Mouse (Mus musculus) left cerebral cortex, postnatal 4 days (tissue): ENCODE measurements around the gene Aatk. TPM values are rescaled to one million over a fixed set of nuclear protein-coding genes. Genes with fewer than 3 reads are reported as not detected.

ENCODE experiments used
- DNase-seq: peaks from one replicate; pipeline ENCODE4 v3.0.0-alpha.2; 2022
- intact Hi-C: fragments of 180-260 bp; cut with DNase I; formaldehyde crosslinking; loops from one replicate; pipeline ENCODE4 v1.15.1; 2025
- total RNA-seq, 2 experiments: library from RNA; stranded (reverse); gene quantifications; 2 replicates each; pipeline ENCODE4 v1.2.3; 2021

Gene Aatk
- total RNA-seq, 2 experiments from 2014 or later = 111 to 114 TPM

DNA sequence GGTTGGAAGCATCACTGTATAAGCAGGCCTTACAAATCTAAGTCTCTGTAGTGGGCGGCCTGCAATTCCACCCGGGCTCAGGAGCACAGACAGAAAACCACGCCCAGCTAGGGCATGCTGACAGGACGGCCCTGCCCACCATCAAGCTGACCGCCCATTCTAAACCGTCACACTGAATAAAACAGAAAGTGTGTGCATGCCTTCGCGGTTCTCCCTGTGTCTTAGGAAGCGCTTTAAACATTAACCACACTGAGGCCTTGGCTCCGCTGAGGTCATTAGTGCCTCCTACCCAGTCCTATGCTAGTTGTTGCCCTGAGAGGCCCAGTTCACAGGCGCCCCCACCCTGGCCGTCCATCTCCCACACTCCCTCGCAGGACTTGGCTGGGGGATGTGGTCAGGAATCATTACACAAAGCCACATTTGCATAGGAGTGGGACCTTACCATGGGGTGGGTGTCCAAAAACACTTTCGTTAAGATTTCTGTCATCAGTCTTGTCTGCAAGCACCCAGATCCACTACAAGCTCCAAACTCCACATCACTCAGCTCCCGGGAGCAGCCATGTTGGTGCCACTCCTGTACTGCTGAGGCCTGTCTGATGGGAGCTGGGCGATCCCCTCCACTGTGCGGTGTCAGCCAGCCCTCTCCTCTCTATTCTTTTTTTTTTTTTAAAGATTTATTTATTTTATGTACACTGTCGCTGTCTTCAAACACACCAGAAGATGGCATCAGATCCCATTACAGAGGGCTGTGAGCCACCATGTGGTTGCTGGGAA lies 18.5 kb downstream of the Aatk start:
- intact Hi-C loops = no loop called here
- DNase-seq = no peak

DNA sequence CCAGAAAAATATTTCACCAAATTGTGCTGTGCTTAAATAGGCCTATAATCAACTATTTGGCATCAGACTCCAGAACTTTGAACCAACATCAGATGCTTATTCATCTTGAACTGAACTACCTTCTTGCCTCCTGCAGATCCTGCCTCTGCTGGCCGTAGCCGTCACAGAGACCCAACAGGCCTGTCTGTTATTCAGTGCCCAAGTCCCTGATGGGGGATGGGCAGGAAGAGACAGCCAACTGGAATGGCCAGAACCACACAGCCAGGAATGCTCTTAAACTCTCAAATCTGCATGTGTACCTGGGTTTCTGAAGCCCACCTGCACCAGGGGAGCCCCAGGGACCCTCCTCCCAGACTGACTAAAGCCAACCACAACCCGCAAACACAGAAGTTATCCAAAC lies 20.0 kb downstream of the Aatk start:
- DNase-seq = no peak
- intact Hi-C loops = no loop called here

DNA sequence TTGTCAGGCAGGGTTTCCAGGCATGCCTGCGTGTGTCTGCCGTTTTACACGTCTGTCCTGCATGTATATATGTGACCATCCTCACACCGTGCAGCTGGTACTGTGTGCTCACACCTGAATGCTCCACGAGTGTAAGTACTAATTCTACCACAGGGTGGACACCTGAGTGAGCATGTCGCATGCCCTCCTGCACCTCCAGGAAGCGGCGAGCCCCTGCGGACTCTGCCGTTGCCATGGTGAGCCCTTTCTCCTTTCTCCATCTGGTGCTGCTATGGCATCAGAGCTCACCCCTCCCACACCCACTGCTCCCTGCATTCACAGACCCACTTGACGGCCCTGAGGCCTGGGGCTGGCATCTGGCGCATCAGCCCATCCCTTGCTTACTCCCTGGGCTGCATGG lies 24.1 kb downstream of the Aatk start:
- intact Hi-C loops = no loop called here

DNA sequence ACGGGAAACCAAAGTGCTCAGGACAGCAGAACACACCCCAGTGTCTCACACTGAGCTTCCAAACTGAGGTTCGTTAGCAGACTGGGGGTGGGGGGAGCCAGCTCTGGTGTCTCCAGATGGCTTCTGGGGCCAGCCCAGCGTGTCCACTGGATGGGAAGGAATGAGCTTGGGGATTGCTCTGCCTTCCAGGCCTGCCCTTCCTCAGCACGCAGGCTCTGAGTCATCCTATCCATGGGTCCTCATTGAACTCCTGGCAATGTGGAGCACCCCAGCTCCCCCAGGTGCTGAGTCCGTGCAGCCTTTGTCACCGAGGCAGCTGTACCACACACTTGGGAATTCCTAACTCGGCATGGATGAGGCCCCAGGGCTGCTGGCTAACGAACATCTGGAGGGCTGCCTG lies 24.8 kb downstream of the Aatk start:
- intact Hi-C loops = no loop called here
- peak; percentile 71 for DNase-seq

More for the DNA sequence above, 24.1 kb downstream of the Aatk start:
- DNase-seq = peak; percentile 76

DNA sequence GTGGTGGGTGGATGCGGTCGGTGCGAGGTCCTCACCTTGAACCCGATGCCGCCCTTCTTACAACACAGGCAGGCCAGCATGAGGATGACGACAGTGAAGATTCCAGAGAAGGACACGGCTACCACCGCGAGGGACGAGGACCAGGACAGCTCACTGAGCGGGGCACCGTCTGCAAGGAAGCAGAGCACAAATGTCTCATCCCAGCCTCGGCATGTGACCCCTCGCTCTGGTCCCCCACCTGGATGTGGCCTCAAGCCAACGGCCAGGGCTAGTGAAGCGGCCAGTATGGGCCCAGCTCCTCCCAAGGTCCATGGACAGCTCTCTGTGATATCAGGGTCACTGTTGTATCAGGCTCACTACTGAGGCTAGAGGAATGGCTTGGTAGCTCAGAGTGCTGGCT lies 25.6 kb downstream of the Aatk start:
- no peak for DNase-seq
- intact Hi-C loops = no loop called here

DNA sequence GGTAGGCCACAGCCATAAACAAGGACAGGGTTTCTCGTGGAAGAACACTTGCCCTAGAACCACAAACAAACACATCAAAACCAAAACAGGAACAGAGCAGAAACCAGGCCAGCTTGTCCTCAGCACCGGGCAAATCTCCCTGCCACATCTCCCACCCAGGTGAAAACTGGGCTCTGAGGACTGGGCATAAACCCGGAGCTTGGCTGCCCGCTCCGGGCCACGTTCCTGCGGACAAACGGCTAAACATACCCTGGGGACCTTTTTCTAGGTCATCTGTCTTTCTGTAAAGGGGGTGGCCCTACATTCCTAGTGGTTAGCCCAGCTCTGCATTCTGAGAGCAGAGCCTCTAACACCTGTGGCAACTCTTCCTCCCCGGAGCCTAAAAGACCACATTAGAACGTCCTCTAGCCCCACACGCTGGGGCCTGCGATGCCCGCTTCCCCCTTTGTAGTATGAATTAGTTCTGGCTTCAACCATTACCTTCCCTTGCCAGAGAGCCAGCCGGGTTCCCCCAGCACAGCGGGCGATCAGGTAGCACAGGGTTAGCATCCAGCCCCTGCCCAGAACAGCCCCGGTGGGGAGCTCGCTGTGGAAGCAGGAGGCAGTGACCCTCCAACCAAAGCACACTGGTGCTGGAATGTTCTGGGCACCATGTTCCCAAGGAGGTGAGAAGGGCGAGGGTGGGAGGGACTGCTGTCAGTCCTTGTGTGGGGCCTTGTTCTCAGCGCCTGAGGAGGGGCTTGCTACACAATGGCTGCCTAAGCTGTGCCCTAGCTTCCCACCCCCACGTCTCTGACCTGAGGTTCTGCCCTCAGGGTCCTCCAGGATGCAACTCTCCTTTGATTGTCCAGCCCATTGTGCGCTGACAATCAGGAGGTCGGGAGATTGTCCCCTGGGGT lies 27.2 kb downstream of the Aatk start:
- intact Hi-C loops = no loop called here
- no peak for DNase-seq

DNA sequence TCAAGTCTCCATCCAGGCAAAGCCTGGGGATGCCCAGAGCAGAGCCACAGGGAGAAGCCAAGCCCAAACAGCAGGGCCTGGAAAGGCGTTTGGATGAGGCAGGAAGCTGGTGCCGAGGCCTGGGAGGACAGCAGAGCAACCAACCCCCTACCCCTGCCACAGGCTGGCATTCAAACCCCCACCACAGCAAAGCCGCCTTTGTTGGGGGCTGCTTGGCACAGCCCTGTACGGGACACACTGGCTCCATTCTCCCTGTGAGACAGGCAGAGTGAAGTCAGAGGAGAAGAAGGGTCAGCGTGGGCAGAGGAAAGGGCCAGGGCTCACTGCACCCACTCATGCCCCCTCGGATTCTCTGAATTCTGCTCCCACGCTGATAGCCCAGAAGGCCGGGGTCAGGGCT lies 30.0 kb downstream of the Aatk start:
- intact Hi-C loops = no loop called here
- no peak for DNase-seq

DNA sequence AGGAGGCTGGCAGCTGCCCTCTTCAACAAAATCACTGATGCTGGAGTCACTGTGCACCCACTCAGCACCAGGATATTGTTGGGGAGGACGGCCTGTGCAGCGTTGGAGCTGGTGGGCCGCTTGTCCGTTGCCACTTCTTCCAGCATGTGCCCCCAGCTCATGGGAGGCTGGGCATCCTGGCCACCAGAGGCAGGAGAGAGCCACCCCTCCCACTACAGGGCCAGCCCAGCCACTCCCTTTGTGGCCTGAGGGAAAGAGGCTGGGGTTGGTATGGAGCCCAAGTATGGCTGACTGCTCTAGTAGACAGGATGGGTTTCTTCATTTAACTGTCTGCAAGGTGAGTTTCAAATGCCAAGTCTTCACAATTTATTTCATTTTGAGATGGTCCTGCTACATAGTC lies 32.2 kb downstream of the Aatk start:
- no peak for DNase-seq
- intact Hi-C loops = no loop called here

DNA sequence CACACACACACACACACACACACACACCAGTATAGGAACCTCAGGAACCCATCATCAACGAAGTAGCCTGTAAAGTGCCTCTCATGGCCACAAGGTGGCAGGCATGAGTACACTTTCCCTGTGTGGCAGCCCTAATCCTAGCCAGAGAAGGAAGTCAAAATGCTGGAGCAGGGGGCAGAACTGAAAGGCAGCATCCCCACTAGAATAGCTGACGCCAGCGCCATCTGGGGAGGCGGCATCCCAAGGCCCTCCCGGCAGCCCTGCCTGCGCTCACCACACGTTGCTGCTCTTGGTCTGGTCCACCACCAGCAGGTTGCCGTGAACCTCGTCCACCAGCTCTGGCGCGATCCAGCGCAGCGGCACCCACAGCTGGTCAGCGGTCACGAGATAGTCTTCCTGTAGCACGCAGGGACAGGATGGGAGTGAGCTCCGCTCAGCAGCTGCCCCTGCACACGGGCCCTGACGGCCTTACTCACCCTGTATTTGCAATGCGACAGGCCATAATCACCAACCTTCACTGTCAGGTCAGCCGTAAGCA lies 33.7 kb downstream of the Aatk start:
- DNase-seq = peak; percentile 88
- intact Hi-C loops = no loop called here

DNA sequence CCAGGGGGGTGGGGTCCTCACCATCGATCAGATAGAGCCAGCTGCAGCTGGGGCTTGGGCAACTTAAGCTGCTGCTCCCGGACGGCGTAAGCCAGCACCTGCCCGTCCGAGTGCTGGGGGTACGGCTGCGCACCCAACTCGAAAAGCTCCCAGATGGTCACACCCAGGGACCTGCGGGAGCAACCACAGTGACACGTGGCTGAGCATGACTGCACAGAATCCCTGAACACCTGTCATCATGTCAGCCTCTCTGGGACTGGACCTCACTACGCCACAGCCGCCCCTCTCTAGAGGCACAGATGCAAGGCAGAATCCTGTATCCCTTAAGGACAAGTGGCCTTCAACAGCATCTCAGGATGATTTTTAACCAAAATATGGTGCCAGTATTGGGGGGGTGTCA lies 34.3 kb downstream of the Aatk start:
- intact Hi-C loops = no loop called here
- DNase-seq = no peak

DNA sequence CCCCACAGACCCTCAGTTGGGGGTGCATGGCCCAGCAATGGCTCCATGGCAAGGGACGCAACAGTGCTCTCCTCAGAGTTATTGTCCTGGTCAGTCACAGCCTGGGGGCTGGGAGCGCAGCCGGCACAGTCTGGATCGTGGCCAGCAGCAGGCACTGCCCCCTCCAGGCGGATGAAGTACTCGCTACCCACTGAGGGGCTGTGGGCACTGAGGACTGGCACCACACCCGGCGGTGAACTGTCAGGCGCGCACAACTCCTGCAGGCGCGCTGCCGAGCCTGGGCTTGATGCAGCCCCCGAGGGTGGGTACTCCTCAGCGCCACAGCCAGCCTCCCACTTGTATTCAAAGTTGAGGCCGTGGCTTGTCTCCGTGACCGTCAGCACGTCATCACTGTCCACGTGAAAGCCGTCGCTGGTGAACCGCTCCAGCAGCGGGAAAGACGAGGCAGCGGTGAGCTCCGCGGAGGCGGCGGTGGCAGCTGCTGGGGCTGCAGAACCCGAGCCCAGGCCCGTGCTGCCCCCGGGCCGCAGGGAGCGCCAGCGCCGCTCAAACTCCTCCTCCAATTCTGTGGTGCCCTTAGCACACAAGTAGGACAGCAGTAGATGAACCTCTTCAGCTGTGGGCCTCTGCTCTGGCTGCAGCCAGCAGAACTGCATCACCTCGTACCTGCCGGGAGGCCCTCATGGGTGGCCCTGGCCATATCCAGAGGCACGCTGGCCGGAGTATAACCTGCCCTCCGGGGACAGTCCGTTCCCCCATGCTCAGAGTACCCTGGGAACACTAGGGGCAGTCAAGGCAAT lies 35.0 kb downstream of the Aatk start:
- DNase-seq = peak; percentile 89
- intact Hi-C loops = no loop called here

DNA sequence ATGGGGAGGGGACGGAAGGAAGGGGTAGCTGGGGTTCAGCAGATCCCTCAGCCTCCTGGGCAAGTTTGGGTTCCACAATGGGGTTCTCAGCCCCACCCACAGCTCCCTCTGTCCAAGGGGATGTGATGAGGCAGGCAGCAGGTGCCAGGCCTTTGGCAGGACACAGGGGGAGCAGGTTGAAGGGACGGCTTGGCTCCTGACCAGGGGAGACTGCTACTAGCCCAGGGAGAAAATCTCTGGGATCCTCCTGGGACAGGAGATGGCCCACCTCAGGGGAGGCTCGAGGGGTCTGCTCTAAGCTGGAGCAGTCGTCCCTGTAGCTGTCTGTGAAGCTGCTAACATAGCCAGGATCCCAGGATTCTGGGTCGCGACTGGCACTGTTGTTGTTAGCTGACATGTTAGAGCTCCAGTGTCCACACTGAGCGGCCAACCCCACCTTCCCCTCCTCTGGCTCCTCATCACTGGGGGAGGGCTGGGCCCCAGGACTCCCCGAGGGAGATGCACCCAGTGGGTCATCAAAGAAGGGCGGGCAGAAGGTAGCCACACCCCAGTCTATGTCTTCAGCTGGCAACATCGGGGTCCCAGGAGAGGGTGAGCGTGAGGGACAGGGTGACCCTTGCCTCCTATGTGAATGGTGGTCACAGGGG lies 35.7 kb downstream of the Aatk start:
- intact Hi-C loops = no loop called here
- DNase-seq = no peak

DNA sequence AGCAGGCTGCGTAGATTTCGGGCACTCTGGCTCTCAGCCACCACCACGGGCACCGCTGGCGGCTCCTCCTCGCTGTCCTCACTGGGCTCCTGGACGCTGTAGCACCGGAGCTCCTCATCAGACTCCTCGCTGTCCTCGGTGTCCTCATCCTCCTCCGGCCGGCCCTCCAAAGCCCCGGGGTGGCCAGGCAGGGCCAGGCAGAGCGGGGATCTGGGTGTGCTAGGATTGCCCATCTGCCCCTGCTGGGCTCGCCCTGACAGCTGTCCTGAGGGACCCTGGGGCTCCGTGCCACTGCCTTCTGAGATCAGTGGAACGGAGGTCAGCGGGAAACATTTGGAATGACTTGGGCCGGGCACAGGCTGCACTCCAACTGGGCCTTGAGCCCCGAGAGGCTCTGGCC lies 37.0 kb downstream of the Aatk start:
- no peak for DNase-seq

DNA sequence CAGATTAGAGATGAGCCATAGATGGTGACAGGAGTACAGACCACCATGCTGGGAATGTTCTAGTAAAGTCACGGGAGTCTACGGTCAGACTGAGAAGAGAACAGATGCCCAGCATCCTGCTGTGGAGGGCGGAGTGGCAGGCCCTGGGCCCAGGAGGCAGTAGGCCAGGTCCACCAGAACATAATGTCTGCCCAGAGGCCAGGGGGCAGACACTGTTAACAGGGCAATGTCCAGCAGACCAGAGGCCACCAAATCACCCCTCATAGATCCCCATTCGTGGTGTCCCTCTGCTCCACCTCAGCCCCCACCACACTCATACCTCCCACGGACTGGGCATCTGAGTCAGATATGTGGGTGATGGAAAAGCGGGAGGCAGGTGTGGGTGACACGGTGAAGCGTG lies 38.0 kb downstream of the Aatk start:
- intact Hi-C loops = no loop called here
- no peak for DNase-seq

More for the DNA sequence above, 37.0 kb downstream of the Aatk start:
- intact Hi-C loops = no loop called here

DNA sequence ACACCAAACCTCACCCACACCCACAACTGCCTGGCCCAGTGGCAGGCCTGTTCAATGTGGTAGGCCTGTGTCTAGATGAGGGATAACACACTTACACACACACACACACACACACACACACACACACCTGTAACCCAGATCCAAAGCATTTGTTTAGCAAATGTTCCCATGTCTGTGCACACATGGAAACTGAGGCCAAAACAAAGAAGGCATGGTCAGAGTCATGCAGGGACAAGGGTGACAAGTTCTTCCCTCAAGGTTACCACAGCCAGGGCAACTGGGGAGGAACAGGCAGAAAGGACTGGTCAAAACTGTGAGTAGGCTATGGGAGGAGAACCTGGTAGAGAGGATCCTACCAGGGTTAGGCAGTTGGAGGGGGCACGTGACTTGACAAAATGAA lies 38.5 kb downstream of the Aatk start:
- no peak for DNase-seq
- intact Hi-C loops = no loop called here

DNA sequence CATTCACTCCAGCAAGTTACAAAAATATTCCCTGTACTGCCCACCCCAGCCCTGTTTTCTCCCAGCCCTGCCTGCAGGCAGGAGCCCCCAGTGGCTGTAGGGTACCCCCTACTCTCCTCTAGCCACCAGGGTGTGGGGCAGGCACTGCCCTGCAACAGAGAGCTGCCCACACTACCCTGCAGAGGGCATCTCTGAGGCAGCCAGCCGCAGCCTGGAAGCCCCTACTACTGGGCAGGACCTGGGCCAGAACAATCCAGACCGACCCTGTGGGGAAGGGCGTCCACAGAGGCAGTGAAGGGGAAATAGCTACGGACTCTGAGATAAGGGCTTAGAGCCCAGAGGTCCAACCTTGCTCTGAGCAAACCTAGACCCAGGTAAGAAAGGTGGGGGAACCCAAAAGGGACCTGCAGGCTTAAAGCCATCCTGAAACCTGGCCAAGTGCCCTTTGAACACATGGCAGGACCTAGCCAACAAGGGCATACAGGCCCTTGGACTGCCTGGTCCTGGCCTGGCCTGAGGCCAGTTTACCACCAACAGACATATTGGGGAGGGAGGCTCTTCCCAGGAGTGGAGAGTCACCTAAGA lies 39.4 kb downstream of the Aatk start:
- peak; percentile 52 for DNase-seq
- intact Hi-C loops = no loop called here

DNA sequence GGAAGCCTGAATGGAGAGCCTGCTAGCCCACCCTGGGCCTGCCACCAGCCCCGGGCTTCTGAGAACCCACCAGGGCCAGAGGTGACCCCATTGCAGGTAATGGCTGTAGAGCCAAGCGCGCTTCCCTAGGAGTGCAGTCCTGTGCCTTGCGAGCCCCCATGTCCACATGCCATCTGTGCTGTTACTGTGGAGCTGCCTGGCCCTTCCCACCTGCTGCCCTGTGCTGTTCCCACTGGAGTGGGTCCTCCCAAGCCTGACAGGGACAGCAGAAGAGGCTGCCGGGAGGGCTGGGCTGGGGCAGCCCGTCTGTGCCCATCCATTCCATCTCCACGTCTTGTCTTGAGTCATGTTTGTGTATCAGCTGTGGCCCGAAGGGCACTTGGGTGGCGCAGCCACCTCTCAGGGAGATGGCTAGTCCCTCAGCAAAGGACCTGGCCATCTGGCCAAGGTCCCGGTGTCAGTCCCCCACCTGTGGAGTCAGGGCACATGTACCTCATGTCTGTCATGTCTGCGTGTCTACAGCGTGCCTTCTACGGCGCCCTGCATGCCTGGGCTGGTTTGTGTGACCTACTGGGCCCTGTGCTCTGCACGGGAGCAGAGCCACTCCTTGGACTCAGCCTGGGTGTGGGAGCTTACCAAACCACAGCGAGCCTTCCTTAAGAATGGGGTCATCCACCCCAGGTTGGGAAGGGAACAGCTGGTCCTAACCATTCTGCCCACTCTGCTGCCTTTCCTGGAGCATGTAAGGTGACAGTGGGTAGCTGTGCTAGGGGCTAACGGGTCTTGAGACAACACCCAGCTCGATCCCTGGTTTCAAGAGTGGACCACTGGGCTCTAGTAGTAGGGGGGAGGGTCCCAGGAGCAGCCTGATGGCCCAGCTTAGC lies 41.3 kb downstream of the Aatk start:
- no peak for DNase-seq
- intact Hi-C loops = no loop called here

DNA sequence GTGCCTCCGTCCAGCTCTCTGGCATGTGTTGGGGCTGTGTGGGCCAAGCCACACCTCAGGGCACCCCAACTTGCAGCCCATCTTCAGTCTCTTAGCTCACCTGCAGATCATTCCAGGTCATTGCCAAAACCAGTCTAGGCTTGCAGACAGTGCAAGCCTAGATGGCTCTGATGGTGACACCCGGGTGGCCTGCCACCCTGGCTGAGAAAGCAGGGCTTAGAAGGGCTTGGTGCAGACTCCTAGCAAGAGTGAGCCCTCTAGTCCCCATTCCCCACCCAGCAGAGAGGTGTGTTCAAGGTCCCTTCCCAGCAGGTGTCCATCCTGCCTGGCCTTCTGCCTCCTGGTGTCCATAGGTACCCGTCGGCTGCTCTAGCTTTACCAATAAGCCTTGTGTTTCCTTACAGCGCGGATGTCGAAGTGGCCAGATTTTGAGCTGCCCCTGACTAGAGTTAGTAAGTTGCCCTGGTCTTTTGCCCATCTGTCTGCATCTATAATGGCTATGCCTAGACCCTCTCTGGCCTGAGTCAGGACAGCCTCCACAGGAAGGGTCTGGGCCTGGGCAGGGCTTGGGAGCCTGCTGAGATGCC lies 44.2 kb downstream of the Aatk start:
- no peak for DNase-seq
- intact Hi-C loops = no loop called here

DNA sequence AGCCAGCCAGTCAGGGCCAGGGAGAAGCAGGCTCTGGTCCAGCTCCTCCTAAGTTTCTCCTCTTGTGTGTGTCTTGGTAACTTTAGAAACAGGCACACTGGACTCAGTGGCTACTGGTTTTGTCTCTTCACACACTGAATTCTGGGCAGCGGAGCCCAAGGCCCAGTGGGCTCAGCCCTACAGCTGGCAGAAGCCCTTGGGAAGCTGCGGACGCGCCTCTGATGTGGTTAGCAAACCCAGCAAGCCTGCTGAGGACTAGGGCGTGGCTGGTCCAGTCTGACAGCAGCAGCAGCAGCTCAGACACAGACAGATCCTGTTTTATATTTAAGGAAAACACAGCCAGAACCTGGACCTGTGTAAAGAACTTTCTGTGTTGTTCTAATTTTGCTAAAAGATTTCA lies 44.9 kb downstream of the Aatk start:
- DNase-seq = no peak
- intact Hi-C loops = no loop called here
